Mouse (Mus musculus) hindbrain, embryonic 16.5 days (tissue): ENCODE data around the gene Crat. TPM values are rescaled to one million over a fixed set of nuclear protein-coding genes. Genes with fewer than 3 reads are reported as not detected.

ENCODE experiments used
- ATAC-seq: fragments of 200-750 bp; cut with Nextera tagmentation; 2 replicates; pipeline ENCODE4 v1.8.0; 2017; ENCODE audit warnings: moderate TSS enrichment, moderate library complexity
- H3K27ac ChIP-seq: fragments of 300-500 bp; sonication (generic); 2 replicates; pipeline ENCODE4 v1.5.1; 2014; ENCODE audit warnings: low read depth, mild to moderate bottlenecking, control low read depth, low read length, moderate library complexity
- H3K27me3 ChIP-seq: fragments of 300-500 bp; sonication (generic); replicated peaks from 2 replicates; pipeline ENCODE4 v1.6.1; 2014; ENCODE audit warnings: low read length; ENCODE audit not compliant: control insufficient read depth, insufficient read depth
- H3K36me3 ChIP-seq: fragments of 300-500 bp; sonication (generic); 2 replicates; pipeline ENCODE4 v1.6.1; 2014; ENCODE audit warnings: mild to moderate bottlenecking, low read length, moderate library complexity, mixed read lengths; ENCODE audit not compliant: control insufficient read depth, insufficient read depth
- H3K4me1 ChIP-seq: fragments of 300-500 bp; sonication (generic); 2 replicates; pipeline ENCODE4 v1.6.1; 2014; ENCODE audit warnings: low read depth, low read length; ENCODE audit not compliant: control insufficient read depth, insufficient read depth
- H3K4me2 ChIP-seq: fragments of 300-500 bp; sonication (generic); 2 replicates; pipeline ENCODE4 v1.6.1; 2014; ENCODE audit warnings: mild to moderate bottlenecking, low read length, control low read depth, moderate library complexity
- H3K4me3 ChIP-seq: fragments of 300-500 bp; sonication (generic); 2 replicates; pipeline ENCODE4 v1.5.1; 2014; ENCODE audit warnings: mild to moderate bottlenecking, low read length, control low read depth, moderate library complexity
- H3K9ac ChIP-seq: fragments of 300-500 bp; sonication (generic); 2 replicates; pipeline ENCODE4 v1.6.1; 2014; ENCODE audit warnings: low read depth, mild to moderate bottlenecking, control low read depth, low read length, moderate library complexity
- H3K9me3 ChIP-seq: fragments of 300-500 bp; sonication (generic); 2 replicates; pipeline ENCODE4 v1.6.1; 2014; ENCODE audit warnings: mild to moderate bottlenecking, low read length, moderate library complexity; ENCODE audit not compliant: control insufficient read depth
- WGBS: fragments of 180-500 bp; shearing (Covaris S2); extraction: QIAGEN DNeasy Blood & Tissue Kit; methylation state at CpG from one replicate; pipeline ENCODE4 v1.1.7; 2014; 5-methylcytosine and 5-hydroxymethylcytosine counted together
- polyA plus RNA-seq: library from polyadenylated mRNA; unstranded; fragments of >200 nt; fragmentation: Nextera tagmentation; extraction: Ambion mirVana; gene quantifications from 2 replicates; pipeline ENCODE4 v1.2.1, GENCODE M21; 2015

Gene Crat
- polyA plus RNA-seq, 1 experiment from 2014 or later, result 25.4 TPM

DNA sequence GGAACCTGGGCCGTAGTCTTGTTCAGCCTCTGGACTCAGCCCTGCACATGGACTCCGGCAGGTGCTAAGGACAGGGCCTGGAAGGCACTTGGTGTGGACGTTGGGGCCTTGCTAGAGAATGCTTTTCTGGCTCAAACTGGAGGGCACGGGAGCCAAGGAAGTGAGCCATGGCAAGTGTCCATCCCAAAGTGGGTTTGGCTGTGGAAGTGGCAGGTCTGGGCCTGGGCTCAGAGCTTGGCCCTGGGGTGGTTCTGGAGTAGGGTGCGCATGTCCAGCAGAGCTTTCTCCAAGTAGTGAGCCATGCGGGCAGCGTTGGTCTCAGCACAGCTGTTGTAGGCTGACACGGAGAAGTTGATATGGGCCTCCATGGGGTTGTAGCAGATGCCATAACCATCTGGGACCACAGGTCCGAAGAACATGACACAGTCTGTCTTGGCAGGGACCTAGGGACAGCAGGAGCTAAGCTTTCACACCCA is 13.2 kb downstream of the Crat start:
- 87% methylated on average over 9 of the region's 9 CpGs for whole genome bisulfite sequencing
- 0 out of 2 replicates have a peak overlapping the region, but pooled peaks have one; percentile 25 for H3K27ac ChIP-seq
- peaks cover 31% of the 10 kb centered on the region for H3K36me3 ChIP-seq
- H3K4me1 ChIP-seq, result 0 out of 2 replicates have a peak, but pooled peaks cover 4% of the 10 kb centered on the region
- H3K4me2 ChIP-seq, result no peak overlapping the region
- peak overlapping the region; percentile 23; the same call in 1 of the 2 replicates for H3K9ac ChIP-seq
- ATAC-seq, result no peak
- no peak overlapping the region for H3K4me3 ChIP-seq
- H3K27me3 ChIP-seq, result no peaks in the 10 kb centered on the region
- H3K9me3 ChIP-seq, result no peaks in the 10 kb centered on the region

- H3K9ac ChIP-seq, result no peak overlapping the region
- no peak overlapping the region for H3K4me2 ChIP-seq
- H3K4me3 ChIP-seq, result no peak overlapping the region
- H3K36me3 ChIP-seq, result peaks cover 34% of the 10 kb centered on the region
- 0 out of 2 replicates have a peak, but pooled peaks cover 4% of the 10 kb centered on the region for H3K4me1 ChIP-seq
- no peaks in the 10 kb centered on the region for H3K27me3 ChIP-seq
- H3K27ac ChIP-seq, result no peak overlapping the region
- 67% methylated on average over 1 of the region's 1 CpGs for WGBS
- no peak for ATAC-seq
- H3K9me3 ChIP-seq, result no peaks in the 10 kb centered on the region
These were observed 14.0 kb downstream of the Crat start for GRCm38 (mm10) chr2:30401581-30401980.

DNA sequence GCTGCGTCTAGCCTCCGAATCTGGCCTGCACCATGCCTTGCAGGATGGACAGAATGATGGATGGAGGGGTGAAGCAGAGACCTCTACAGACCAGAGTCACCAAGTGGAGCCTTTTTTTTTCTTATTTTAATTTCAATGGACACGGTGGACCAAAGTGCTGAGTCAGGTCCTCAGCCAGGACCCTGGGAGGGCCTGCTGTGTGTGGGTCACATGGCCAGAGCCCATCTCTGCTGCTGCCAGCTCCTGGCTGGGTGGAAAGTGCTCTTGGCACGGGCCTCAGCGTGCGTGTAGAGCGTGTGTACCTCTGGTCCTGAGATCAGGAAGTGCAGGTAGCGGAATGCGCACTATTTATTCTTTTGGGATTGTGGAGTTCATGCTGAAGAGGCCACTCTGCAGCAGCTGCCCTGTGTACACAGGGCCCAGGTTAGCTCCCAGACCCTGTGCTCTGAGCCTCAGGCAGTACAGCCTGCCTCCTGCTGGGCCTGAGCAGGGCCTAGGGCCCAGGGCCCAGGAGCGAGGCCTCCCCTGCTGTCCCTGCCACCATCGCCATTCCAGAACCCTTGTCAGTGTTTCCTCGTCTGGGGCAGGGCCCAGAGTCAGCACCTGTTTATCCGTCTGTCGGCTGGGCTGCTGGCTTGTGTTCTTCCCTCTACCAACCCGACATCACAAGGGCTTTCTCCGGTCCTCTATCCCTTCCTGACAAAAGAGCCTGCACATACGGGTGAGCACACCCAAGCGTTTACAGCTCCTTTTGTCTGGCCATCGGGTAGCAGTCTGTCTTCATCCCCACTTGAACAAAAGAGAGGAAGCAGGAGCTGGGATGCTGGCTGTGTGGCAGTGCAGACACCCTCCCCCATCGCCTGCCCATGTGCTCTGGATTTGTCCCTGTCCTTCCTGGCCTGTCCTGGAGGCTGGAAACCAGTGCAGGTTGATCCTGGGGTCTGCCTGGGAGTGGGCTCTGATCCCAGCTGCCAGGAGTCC is 16.1 kb downstream of the Crat start:
- Histone ChIP-seq H3K4me1 (0 out of 2 replicates have a peak, but pooled peaks cover 4% of the 10 kb centered on the region), H3K4me3 (no peak overlapping the region), H3K36me3 (peaks cover 29% of the 10 kb centered on the region), H3K9me3 (no peaks in the 10 kb centered on the region), H3K9ac (no peak overlapping the region), H3K27me3 (no peaks in the 10 kb centered on the region), H3K27ac (peak overlapping the region; percentile 48), H3K4me2 (no peak overlapping the region)
- 20% methylated on average over 20 of the region's 20 CpGs for WGBS
- peak; percentile 50 for ATAC-seq

- H3K4me1 ChIP-seq, result peaks cover 16% of the 10 kb centered on the region
These were observed 17.6 kb downstream of the Crat start for GRCm38 (mm10) chr2:30397986-30398512.

DNA sequence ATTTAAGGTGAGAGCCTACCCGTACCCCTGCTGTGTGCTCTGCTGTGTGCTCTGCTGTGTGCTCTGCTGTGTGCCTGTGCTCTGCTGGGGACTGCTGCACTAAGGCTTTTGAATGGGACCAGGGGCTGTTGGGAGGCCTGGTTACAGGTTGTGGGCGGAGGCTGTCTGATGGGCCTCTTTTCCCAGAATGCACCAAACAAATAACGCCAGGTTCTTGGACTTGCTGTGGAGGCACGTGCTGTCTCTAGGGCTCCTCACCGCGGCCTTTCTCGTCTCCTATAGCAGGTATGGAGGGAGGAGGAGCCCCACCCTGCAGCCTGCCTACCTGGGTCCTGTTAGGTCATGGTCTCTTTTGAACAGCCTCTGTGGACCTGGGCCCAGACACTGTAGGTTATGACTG is 19.4 kb downstream of the Crat start:
- no peak overlapping the region for H3K9ac ChIP-seq
- WGBS, result 90% methylated on average over 7 of the region's 7 CpGs
- no peak overlapping the region for H3K4me2 ChIP-seq

More at GRCm38 (mm10) chr2:30397986-30398512, 17.6 kb downstream of the Crat start:
- no peak overlapping the region for H3K4me2 ChIP-seq
- WGBS, result 72% methylated on average over 10 of the region's 10 CpGs
- H3K4me3 ChIP-seq, result no peak overlapping the region
- peaks cover 20% of the 10 kb centered on the region for H3K36me3 ChIP-seq
- H3K27me3 ChIP-seq, result no peaks in the 10 kb centered on the region
- no peak for ATAC-seq
- H3K9me3 ChIP-seq, result no peaks in the 10 kb centered on the region
- H3K27ac ChIP-seq, result no peak overlapping the region
- H3K9ac ChIP-seq, result no peak overlapping the region

GRCm38 (mm10) chr2:30395757-30396156 is 19.9 kb downstream of the Crat start:
- H3K36me3 ChIP-seq, result peaks cover 13% of the 10 kb centered on the region
- no peaks in the 10 kb centered on the region for H3K27me3 ChIP-seq
- no peak for ATAC-seq
- WGBS, result 92% methylated on average over 7 of the region's 7 CpGs
- H3K27ac ChIP-seq, result no peak overlapping the region
- H3K4me1 ChIP-seq, result peaks cover 23% of the 10 kb centered on the region
- no peak overlapping the region for H3K4me3 ChIP-seq
- H3K4me2 ChIP-seq, result no peak overlapping the region
- no peak overlapping the region for H3K9ac ChIP-seq
- H3K9me3 ChIP-seq, result no peaks in the 10 kb centered on the region

More for the DNA sequence above, 19.4 kb downstream of the Crat start:
- no peaks in the 10 kb centered on the region for H3K9me3 ChIP-seq
- H3K27me3 ChIP-seq, result no peaks in the 10 kb centered on the region
- H3K4me1 ChIP-seq, result peaks cover 22% of the 10 kb centered on the region
- H3K27ac ChIP-seq, result no peak overlapping the region
- H3K4me3 ChIP-seq, result no peak overlapping the region
- no peak for ATAC-seq
- peaks cover 13% of the 10 kb centered on the region for H3K36me3 ChIP-seq

DNA sequence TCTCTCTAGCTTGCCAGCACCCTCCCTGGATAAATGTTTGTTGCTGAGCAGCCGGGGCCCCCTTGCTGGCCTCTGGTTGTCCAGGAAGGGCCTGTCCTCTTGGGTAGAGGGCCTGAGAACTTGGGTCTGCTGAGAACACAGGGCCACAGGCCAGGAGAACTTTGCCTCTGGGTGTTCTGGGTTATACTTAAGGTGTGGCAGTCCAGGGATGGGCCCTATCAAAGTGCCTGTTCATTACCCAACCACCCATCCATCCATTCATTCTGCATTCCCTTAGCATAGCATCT is 22.3 kb downstream of the Crat start:
- peak overlapping the region; percentile 96 for H3K27ac ChIP-seq
- peaks cover 13% of the 10 kb centered on the region for H3K36me3 ChIP-seq
- H3K4me3 ChIP-seq, result peak overlapping the region; percentile 91
- H3K27me3 ChIP-seq, result no peaks in the 10 kb centered on the region
- H3K4me1 ChIP-seq, result peaks cover 20% of the 10 kb centered on the region
- peak overlapping the region; percentile 96 for H3K4me2 ChIP-seq
- no peak for ATAC-seq
- H3K9me3 ChIP-seq, result no peaks in the 10 kb centered on the region
- WGBS, result 75% methylated on average over 1 of the region's 1 CpGs
- H3K9ac ChIP-seq, result peak overlapping the region; percentile 81

GRCm38 (mm10) chr2:30392577-30393369 is 22.8 kb downstream of the Crat start:
- Histone ChIP-seq H3K4me2 (peak overlapping the region; percentile 96), H3K9me3 (no peaks in the 10 kb centered on the region), H3K27me3 (no peaks in the 10 kb centered on the region), H3K27ac (peak overlapping the region; percentile 96), H3K9ac (peak overlapping the region; percentile 81), H3K36me3 (peaks cover 13% of the 10 kb centered on the region), H3K4me1 (peaks cover 20% of the 10 kb centered on the region), H3K4me3 (peak overlapping the region; percentile 91)
- ATAC-seq, result peak; percentile 82
- WGBS, result 1% methylated on average over 48 of the region's 54 CpGs
